Mouse (Mus musculus) CD4-positive, CD25-positive, alpha-beta regulatory T cell, adult 2 months (primary cell): ENCODE results near the gene Gm49776.

Experiments
- DNase-seq: peaks from one replicate; pipeline ENCODE4 v3.0.0-alpha.2; 2012; ENCODE audit warnings: low read depth, low spot score

Gene Gm49776

DNA sequence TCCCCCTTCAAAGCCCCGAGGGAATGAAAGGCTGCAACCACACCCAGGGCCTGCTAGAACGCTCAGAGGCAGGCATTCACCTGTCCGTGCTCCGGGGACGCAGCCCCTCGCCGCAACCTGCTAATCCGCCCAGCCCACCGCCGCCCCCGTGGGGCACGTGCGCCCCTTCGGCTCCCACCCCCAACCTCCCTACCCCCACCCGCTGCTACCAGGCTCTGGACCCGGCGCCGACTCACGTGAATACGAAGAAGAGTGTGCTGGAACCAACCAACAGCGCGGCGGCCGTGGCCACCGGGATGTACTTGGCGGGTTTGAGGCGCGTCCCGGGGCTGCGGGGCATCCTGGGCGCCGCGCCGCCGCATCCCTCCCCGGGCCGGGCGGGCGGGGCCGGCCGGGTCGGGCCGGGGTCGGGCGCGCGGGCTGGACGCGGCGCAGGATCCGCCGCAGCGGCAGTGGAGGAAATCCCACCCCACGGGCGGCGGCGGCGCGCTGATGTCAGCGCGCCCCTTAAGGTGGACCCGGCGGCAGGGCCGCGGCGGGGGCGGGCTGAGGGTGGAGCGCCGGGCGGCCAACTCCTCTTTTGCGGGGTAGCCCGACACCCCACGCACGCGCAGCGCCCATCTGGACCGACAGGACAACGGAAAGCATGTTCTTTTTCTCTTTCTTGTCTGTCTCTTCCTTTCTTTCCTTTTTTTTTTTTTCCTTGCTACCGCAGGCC, 23.3 kb downstream of the Gm49776 start, which contains the start of gene Zdhhc8:
Gene Zdhhc8 (minus strand): TSS at position 466 of the 718 bp plus-strand sequence.
- peak; percentile 70 for DNase-seq

GRCm38 (mm10) chr16:18233919-18234670, 24.0 kb downstream of the Gm49776 start:
- DNase-seq: no peak

DNA sequence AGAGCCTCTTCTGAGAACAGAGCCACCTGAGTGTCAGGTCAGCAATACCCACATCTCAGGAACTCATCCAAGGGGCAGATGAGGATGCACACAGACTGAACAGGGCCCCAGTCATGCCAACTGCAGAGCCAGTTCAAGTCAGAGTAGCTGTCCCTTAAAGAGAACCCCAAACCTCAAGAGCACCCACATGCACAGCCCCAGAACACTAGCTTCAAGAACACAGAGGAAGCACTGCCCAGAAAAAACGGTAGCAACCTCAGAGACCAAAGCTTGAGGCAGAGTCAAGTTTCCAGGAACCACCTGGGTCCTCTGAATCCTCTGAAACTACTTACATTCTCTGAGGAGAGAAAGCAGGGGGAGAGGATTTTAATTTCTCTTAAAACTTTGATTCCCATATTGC, 24.7 kb downstream of the Gm49776 start:
- no peak for DNase-seq

- no peak for DNase-seq
Measured at GRCm38 (mm10) chr16:18231451-18231850, 26.7 kb downstream of the Gm49776 start.

DNA sequence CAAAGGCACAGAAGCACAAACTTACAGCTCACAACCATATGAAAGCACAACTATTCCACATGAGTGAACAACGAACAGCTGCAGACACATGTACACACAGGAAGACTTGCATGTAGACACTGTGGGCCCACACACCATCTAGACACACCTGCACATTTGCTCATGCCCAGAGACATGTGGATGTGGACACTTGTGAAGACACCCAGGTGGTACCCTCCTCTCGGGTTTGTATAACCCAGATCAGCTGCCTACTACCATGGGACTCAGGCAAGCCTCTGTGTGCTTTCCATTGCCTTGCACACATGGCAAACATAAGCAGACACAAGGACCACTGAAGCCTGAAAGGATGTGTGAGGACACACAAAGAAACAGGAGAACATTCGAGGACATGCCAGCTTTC, 27.1 kb downstream of the Gm49776 start:
- DNase-seq: no peak

- no peak for DNase-seq
Measured at GRCm38 (mm10) chr16:18230617-18231016, 27.5 kb downstream of the Gm49776 start.

- DNase-seq: no peak
Measured at GRCm38 (mm10) chr16:18229622-18230021, 28.5 kb downstream of the Gm49776 start.

GRCm38 (mm10) chr16:18228856-18229255, 29.3 kb downstream of the Gm49776 start:
- DNase-seq: no peak

DNA sequence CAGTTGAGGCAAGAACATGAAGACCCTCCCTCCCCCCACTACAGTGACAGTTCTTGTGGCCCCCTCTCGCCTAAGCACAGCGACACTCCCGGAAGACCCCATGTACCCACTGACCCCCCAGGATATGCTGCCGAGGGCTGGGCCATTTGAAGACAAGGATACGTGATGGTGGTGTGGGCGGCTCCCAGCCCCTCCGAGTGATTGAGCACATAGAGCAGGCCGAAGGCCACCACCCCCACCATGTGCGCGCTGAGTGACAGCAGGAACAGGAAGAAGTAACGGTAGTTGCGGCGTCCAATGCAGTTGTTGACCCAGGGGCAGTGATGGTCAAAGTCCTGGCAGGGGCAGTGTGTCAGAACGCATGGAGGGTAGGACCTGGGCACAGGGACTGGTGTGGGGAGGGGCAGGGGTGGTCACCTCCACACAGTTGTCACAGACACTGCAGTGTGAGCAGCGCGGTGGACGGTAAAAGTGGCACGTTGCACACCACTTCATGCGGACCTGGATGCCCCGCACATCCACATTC, 30.2 kb downstream of the Gm49776 start:
- no peak for DNase-seq

GRCm38 (mm10) chr16:18227187-18227586, 30.9 kb downstream of the Gm49776 start:
- DNase-seq: no peak

DNA sequence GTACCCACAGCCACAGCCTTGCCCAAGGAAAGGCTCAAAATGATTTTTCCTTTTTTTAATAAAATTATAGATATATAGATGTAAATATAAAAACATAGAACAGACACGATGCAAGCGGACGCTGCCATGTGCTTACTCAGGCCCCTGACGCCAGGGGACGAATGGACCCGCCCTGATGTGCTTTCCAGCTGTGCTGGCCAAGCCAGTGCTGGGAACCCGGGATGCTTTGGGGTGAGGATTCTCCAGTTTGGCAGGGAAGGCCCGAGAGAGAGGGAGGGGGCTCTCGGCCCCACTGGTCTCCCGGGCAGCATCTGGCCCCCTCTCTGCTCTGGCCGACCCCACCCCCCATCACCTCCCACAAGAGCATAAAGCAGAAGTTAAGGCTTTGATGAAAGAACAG, 35.9 kb downstream of the Gm49776 start:
- DNase-seq: no peak

- DNase-seq: peak; percentile 21
Measured at GRCm38 (mm10) chr16:18221543-18221898, 36.6 kb downstream of the Gm49776 start.

GRCm38 (mm10) chr16:18220856-18221542, 37.1 kb downstream of the Gm49776 start:
- no peak for DNase-seq

GRCm38 (mm10) chr16:18220001-18220400, 38.1 kb downstream of the Gm49776 start:
- peak; percentile 23 for DNase-seq

DNA sequence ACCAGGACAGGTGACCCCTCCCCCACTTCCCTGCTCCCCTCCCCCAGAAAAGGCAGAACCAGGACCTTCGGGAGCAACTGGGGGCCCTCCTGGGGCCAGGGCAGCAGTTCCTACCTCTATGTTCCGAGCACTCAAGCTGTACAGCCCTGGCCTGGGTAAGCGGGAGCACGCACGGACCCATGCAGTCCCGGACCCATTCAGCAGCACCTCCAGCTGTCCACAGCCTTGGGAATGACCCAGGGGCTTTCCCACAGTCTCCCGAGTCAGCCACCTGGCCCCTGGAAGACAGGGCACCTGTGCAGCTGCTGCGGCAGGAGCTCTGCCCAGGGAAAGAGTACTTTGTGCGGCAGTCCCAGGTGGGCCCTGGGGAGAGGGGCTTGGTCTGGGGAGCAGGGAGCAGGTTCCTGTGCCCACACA, 39.5 kb downstream of the Gm49776 start:
- no peak for DNase-seq

- no peak for DNase-seq
Measured at GRCm38 (mm10) chr16:18217579-18217978, 40.5 kb downstream of the Gm49776 start, which contains the start of gene Ccdc188. Gene Ccdc188, plus strand, starts transcription at chr16:18217879.

GRCm38 (mm10) chr16:18214858-18215257, 43.3 kb downstream of the Gm49776 start:
- DNase-seq: no peak

- DNase-seq: no peak
Measured at GRCm38 (mm10) chr16:18213689-18214088, 44.4 kb downstream of the Gm49776 start.

- DNase-seq: peak; percentile 83
Measured at GRCm38 (mm10) chr16:18211417-18212171, 46.5 kb downstream of the Gm49776 start.

DNA sequence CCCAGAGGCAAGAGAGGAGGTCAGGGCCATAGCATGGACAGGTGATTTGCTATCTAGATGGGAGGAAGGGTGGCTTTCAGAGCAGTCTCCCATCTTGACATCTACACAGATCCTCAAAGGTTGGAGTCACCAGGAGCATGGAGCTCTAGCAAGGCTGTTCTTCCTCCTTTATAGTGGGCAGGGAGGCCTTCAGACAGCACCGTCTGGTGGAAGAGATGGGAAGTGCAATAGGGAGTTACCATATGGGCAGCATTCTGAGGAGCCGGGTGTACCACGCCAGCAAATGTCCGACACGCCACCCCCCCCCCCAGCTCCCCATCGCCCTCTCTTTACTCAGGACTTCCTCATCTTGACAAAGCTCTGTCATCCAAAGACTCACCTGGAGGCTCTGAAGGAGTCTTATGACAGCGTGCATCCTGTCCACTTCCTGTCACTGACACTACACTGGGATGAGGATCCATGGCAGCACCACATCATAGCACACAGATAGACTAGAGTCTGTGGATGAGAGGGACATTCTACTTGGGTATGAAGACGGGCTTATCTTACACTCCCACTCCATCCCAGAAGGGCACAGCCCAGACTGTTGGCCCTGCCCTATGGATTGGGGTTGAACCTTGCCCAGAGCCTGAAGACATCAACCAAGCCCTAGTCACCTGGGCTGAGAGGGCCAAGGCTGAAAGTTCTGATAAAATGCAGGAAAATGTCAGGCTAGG, 47.3 kb downstream of the Gm49776 start:
- DNase-seq: peak; percentile 52
